ENCODE assay signal across 24 mouse cellular contexts in the genomic region with DNA sequence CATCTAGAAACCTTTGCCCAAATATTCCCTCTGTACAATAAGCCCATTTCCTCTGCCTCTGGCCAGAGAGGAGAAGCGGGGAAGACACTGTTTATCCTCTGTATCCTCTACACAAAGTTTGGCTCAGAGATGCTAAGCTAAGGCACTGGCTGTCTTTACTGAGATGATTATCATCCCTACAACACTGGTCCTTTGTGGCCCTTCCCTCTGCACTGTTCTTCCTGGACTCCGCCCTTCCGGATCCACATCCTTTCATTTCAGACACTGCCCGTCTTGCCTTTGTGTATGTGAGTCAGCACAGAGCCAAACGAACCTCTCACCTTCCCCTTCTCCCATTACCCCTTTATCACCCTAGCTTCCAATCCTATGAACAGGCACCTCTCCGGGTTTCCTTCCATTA.
DNase-seq lines count a peak whose midpoint lies in the region; ATAC-seq and TF ChIP-seq lines count a peak whose summit lies in the region.
"Had no signal": no experiment of that assay in that cellular context is flagged by ENCODE, and none has a peak within 500 bp of the region (broad histone marks: within the 10 kb centered on the region; RNA-seq: fewer than 3 reads in every experiment).

No protein-coding gene starts in this region.

- ATAC-seq in intestine, postnatal 0 days = peak; percentile 42; the same call in 1 of the 2 replicates
- ATAC-seq: activated CD4-positive, CD25-positive, alpha-beta regulatory T cell, adult 4 months; forebrain, embryonic 16.5 days; hindbrain, postnatal 0 days had no signal

- 51% methylated on average over 6 of the region's 6 CpGs for WGBS in lung, adult 2 months
- WGBS in intestine, postnatal 0 days = 73% methylated on average over 6 of the region's 6 CpGs

- H3K4me1 ChIP-seq in lung, adult 2 months (ENCODE audit: control insufficient read depth, insufficient read depth, low read length) = no peaks in the 10 kb centered on the region
- no peaks in the 10 kb centered on the region for H3K4me1 ChIP-seq in intestine, postnatal 0 days (replicated peaks; ENCODE audit: control insufficient read depth, insufficient read depth, low read length)
- H3K4me1 ChIP-seq: embryonic facial prominence, embryonic 12.5 days; forebrain, embryonic 12.5 days; heart, embryonic 13.5 days; hindbrain, embryonic 12.5 days had no signal

- H3K27ac ChIP-seq in intestine, postnatal 0 days (ENCODE audit: low read depth, low read length) = no peak overlapping the region
- H3K27ac ChIP-seq: embryonic facial prominence, embryonic 12.5 days; forebrain, embryonic 12.5 days; gastrocnemius, adult 2 months; heart, embryonic 13.5 days; hindbrain, embryonic 12.5 days; hindbrain, postnatal 0 days had no signal

- H3K4me2 ChIP-seq in intestine, postnatal 0 days (replicated peaks; ENCODE audit: low read depth) = no peak overlapping the region
- H3K4me2 ChIP-seq: embryonic facial prominence, embryonic 12.5 days; forebrain, embryonic 12.5 days; heart, embryonic 13.5 days; hindbrain, embryonic 12.5 days had no signal

- H3K9me3 ChIP-seq in intestine, postnatal 0 days (ENCODE audit: control insufficient read depth) = no peaks in the 10 kb centered on the region
- H3K9me3 ChIP-seq: forebrain, embryonic 12.5 days; G1E had no signal

- TF ChIP-seq POLR2A in lung, adult 2 months (IDR thresholded peaks at IDR 0.05; ENCODE audit: borderline replicate concordance, extremely low read depth, low read depth, low read length) = no peak

- peak; percentile 65 to 76 for DNase-seq in lung, adult 18-20 months
- no peak for DNase-seq in lung, adult 2 months
- peak; percentile 74 for DNase-seq in lung, postnatal 10 days
- DNase-seq in lung, postnatal 4 days = peak; percentile 40 to 71
- no peak for DNase-seq in cerebellum, adult 9-10 months
- no peak for DNase-seq in spleen, postnatal 36 days (ENCODE audit: low spot score in 2 of 2)
- no peak for DNase-seq in heart, postnatal 4 days
- DNase-seq: adrenal gland, postnatal 14 days; cerebellum, adult 11-12 months; cerebellum, postnatal 10 days; embryo, embryonic 11 days; gastrocnemius, adult 2 months; gastrocnemius, postnatal 25 days; heart, postnatal 36 days had no signal

- peaks cover 3% of the 10 kb centered on the region; the same call in 1 of the 2 replicates for H3K36me3 ChIP-seq in intestine, postnatal 0 days (ENCODE audit: control insufficient read depth, insufficient read depth)
- H3K36me3 ChIP-seq: hindbrain, embryonic 12.5 days had no signal

- no peak overlapping the region for H3K4me3 ChIP-seq in lung, adult 2 months (replicated peaks; ENCODE audit: extremely low read depth, low read depth, low read length)
- H3K4me3 ChIP-seq in intestine, postnatal 0 days (ENCODE audit: low read depth, low read length) = no peak overlapping the region
- H3K4me3 ChIP-seq: embryonic facial prominence, embryonic 12.5 days; forebrain, embryonic 12.5 days; gastrocnemius, adult 2 months; heart, embryonic 13.5 days; hindbrain, embryonic 12.5 days had no signal

- no peak for TF ChIP-seq CTCF in lung, adult 2 months (IDR thresholded peaks at IDR 0.05; ENCODE audit: insufficient read depth, low read length)
- no peak for TF ChIP-seq CTCF in intestine, postnatal 0 days (IDR thresholded peaks at IDR 0.05; ENCODE audit: low read depth)

- no peaks in the 10 kb centered on the region for H3K27me3 ChIP-seq in intestine, postnatal 0 days (replicated peaks; ENCODE audit: control insufficient read depth, insufficient read depth, low read length)
- H3K27me3 ChIP-seq: CH12.LX; embryonic facial prominence, embryonic 12.5 days; forebrain, embryonic 12.5 days; heart, embryonic 13.5 days; hindbrain, embryonic 12.5 days had no signal

- H3K9ac ChIP-seq in intestine, postnatal 0 days (ENCODE audit: low read depth, low read length) = no peak overlapping the region
- H3K9ac ChIP-seq: embryonic facial prominence, embryonic 12.5 days; forebrain, embryonic 12.5 days; heart, embryonic 13.5 days; hindbrain, embryonic 12.5 days had no signal

Comparison
In these comparisons a context has a peak if more than half of its experiments do, and no peak if none do; other contexts are left out.
1. DNase-seq: peak in lung, adult 18-20 months (2 of 2), lung, postnatal 10 days (single experiment) and lung, postnatal 4 days (2 of 2); none in lung, adult 2 months (single experiment), cerebellum, adult 9-10 months (single experiment), spleen, postnatal 36 days (0 of 2) and heart, postnatal 4 days (single experiment).